Mouse (Mus musculus) midbrain, embryonic 16.5 days (tissue): ENCODE results near the gene Arhgap31. TPM values are rescaled to one million over a fixed set of nuclear protein-coding genes. Genes with fewer than 3 reads are reported as not detected.

Experiments
- ATAC-seq: fragments of 200-750 bp; cut with Nextera tagmentation; 2 replicates; pipeline ENCODE4 v1.8.0; 2017; ENCODE audit warnings: moderate TSS enrichment
- H3K27ac ChIP-seq: fragments of 300-500 bp; sonication (generic); 2 replicates; pipeline ENCODE4 v1.5.1; 2014; ENCODE audit warnings: mild to moderate bottlenecking, low read length, mixed read lengths
- H3K27me3 ChIP-seq: fragments of 300-500 bp; sonication (generic); 2 replicates; pipeline ENCODE4 v1.6.1; 2014; ENCODE audit warnings: low read depth, low read length, mixed read lengths; ENCODE audit not compliant: control insufficient read depth, insufficient read depth
- H3K36me3 ChIP-seq: fragments of 300-500 bp; sonication (generic); 2 replicates; pipeline ENCODE4 v1.6.1; 2014; ENCODE audit warnings: mild to moderate bottlenecking, low read length, moderate library complexity, mixed read lengths; ENCODE audit not compliant: control insufficient read depth, insufficient read depth
- H3K4me1 ChIP-seq: fragments of 300-500 bp; sonication (generic); 2 replicates; pipeline ENCODE4 v1.6.1; 2014; ENCODE audit warnings: mild to moderate bottlenecking, low read length, mixed read lengths; ENCODE audit not compliant: control insufficient read depth, insufficient read depth
- H3K4me2 ChIP-seq: fragments of 300-500 bp; sonication (generic); 2 replicates; pipeline ENCODE4 v1.6.1; 2014; ENCODE audit warnings: mild to moderate bottlenecking, low read length, mixed read lengths
- H3K4me3 ChIP-seq: fragments of 300-500 bp; sonication (generic); 2 replicates; pipeline ENCODE4 v1.5.1; 2014; ENCODE audit warnings: low read depth, mild to moderate bottlenecking, low read length, moderate library complexity, mixed read lengths
- H3K9ac ChIP-seq: fragments of 300-500 bp; sonication (generic); 2 replicates; pipeline ENCODE4 v1.6.1; 2014; ENCODE audit warnings: low read depth, low read length, mixed read lengths
- H3K9me3 ChIP-seq: fragments of 300-500 bp; sonication (generic); replicated peaks from 2 replicates; pipeline ENCODE4 v1.6.1; 2014; ENCODE audit warnings: mild to moderate bottlenecking, low read length, mixed read lengths; ENCODE audit not compliant: control insufficient read depth, poor library complexity, severe bottlenecking
- WGBS: fragments of 180-500 bp; shearing (Covaris S2); extraction: QIAGEN DNeasy Blood & Tissue Kit; methylation state at CpG from one replicate; pipeline ENCODE4 v1.1.7; 2014; 5-methylcytosine and 5-hydroxymethylcytosine counted together
- polyA plus RNA-seq: library from polyadenylated mRNA; unstranded; fragments of >200 nt; fragmentation: Nextera tagmentation; extraction: Ambion mirVana; gene quantifications from 2 replicates; pipeline ENCODE4 v1.2.1, GENCODE M21; 2015

The Arhgap31 gene
- polyA plus RNA-seq, 1 experiment from 2014 or later: 3.7 TPM

DNA sequence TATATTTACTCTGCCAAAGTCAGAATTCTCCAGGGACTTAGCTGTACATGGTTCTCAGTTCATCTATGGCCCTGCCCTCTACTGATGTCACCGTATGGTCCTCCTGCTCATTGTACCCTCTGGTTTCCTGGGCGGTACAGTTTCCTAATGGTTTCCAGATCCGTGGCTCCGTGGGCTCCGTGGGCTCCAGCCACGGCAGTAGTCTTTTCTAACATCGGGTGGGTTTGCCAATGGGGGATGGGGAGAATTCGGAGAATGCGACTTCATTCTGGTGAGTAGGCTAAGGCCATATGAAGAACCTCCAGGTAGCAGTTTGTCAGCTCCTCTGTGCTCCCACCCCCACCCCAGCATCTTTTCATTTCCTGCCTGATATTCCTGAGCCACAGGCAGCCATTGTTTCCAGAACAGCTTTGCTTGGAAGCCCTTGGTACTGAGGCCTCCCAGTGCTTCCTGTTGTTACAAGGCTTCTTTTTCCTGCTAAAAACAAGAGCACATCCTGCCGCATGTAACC is 61.3 kb downstream of the Arhgap31 start:
- Histone ChIP-seq H3K4me3 (no peak overlapping the region), H3K27me3 (no peaks in the 10 kb centered on the region), H3K27ac (peak overlapping the region; percentile 33; the same call in 1 of the 2 replicates), H3K36me3 (no peaks in the 10 kb centered on the region), H3K9me3 (no peaks in the 10 kb centered on the region), H3K4me1 (peaks cover 3% of the 10 kb centered on the region; the same call in 1 of the 2 replicates), H3K9ac (no peak overlapping the region), H3K4me2 (no peak overlapping the region)
- no peak for ATAC-seq
- 89% methylated on average over 10 of the region's 10 CpGs for WGBS

DNA sequence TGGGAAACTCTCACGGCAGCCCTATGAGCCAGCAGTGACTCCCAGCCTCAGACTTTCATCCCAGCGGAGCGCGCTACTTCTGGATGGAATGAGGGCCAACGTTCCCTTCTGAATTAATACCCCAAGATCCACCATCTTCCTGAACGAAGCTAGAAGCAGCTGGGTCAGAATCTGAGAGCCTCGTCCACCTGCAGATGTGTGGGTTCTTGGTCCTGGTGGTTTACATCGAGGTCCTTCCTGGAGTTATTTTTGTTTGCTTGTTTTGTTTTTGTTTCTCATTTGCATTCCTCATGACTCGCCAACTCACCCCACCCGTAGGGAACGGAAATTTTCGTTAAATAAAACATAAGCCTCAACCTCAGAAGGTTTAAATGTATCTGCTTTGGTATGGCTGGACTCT is 61.8 kb downstream of the Arhgap31 start:
- 85% methylated on average over 12 of the region's 12 CpGs for WGBS
- no peaks in the 10 kb centered on the region for H3K36me3 ChIP-seq
- H3K9ac ChIP-seq: no peak overlapping the region
- H3K27ac ChIP-seq: peak overlapping the region; percentile 33; the same call in 1 of the 2 replicates
- no peak overlapping the region for H3K4me2 ChIP-seq
- H3K4me3 ChIP-seq: no peak overlapping the region
- H3K27me3 ChIP-seq: no peaks in the 10 kb centered on the region
- no peaks in the 10 kb centered on the region for H3K9me3 ChIP-seq
- no peak for ATAC-seq
- H3K4me1 ChIP-seq: peaks cover 3% of the 10 kb centered on the region; the same call in 1 of the 2 replicates

DNA sequence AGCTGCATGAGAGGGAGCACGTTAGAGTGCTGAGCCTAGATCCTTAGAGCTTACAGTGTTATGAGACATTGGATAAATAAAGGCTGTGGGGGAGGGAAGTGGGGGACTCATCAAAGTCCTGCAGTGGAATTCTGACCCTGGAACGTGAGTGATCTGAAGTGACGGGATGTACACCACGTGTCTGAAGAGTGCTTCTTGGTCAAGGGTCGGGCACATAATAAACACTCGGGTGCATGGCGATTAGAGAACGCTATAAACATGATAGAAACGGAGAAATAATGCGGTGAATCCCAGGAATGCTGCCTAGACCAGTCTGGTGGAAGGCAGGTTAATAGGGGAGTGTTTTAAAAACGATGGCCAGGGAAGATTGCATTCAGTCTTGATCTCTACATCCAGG is 63.6 kb downstream of the Arhgap31 start:
- Histone ChIP-seq H3K9ac (no peak overlapping the region), H3K36me3 (no peaks in the 10 kb centered on the region), H3K4me2 (no peak overlapping the region), H3K4me3 (no peak overlapping the region), H3K9me3 (no peaks in the 10 kb centered on the region), H3K4me1 (peaks cover 3% of the 10 kb centered on the region; the same call in 1 of the 2 replicates), H3K27ac (no peak overlapping the region), H3K27me3 (no peaks in the 10 kb centered on the region)
- 79% methylated on average over 11 of the region's 11 CpGs for WGBS
- no peak for ATAC-seq

- Histone ChIP-seq H3K9me3 (no peaks in the 10 kb centered on the region), H3K27ac (no peak overlapping the region), H3K4me1 (peaks cover 3% of the 10 kb centered on the region; the same call in 1 of the 2 replicates), H3K27me3 (no peaks in the 10 kb centered on the region), H3K4me2 (no peak overlapping the region), H3K36me3 (no peaks in the 10 kb centered on the region), H3K9ac (no peak overlapping the region), H3K4me3 (no peak overlapping the region)
- ATAC-seq: no peak
- whole genome bisulfite sequencing: 89% methylated on average over 9 of the region's 9 CpGs
Observed at GRCm38 (mm10) chr16:38648783-38649430, 64.2 kb downstream of the Arhgap31 start.

DNA sequence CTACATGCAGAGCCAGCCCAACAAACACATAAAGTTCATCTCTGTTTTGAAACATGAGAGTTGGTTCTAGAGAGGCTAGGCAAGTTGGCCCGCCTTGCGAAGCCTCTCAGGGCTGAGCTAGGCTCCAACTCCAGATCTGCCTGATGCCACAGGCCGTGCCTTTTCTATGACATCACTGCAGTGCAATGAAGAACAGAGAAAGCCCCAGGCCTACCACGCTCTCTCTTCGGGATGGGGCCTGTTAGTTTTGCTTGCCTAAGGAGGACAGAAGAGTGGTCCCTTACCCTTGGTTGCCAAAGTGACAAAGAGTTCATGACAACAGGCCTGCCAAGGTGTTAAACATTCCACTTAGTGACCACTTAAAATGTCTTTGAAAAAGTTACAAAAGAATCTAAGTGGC is 64.9 kb downstream of the Arhgap31 start:
- H3K36me3 ChIP-seq: no peaks in the 10 kb centered on the region
- ATAC-seq: no peak
- H3K9me3 ChIP-seq: no peaks in the 10 kb centered on the region
- no peak overlapping the region for H3K27ac ChIP-seq
- peaks cover under 1% of the 10 kb centered on the region; the same call in 1 of the 2 replicates for H3K4me1 ChIP-seq
- WGBS: 88% methylated on average over 5 of the region's 5 CpGs
- no peak overlapping the region for H3K9ac ChIP-seq
- no peak overlapping the region for H3K4me3 ChIP-seq
- H3K4me2 ChIP-seq: no peak overlapping the region
- no peaks in the 10 kb centered on the region for H3K27me3 ChIP-seq

DNA sequence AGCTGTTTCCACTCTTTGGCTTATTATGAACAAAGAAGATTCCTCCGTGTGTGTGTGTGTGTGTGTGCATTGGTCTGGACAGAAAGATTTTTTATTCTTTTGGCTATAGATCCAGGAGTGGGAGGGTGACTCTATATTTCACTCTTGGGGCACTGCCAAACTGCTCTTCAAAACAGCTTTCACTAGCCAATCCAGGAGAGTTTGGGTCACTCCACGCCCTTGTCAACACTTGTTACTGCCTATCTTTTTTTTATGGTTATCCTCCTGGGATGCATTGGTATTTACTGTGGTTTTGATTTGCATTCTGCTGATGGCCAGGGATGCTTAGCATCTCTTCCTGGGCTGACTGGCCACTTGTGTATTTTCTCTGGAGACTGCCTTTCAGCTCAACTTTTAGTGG is 68.6 kb downstream of the Arhgap31 start:
- no peaks in the 10 kb centered on the region for H3K4me1 ChIP-seq
- 74% methylated on average over 2 of the region's 2 CpGs for WGBS
- H3K4me2 ChIP-seq: no peak overlapping the region
- no peaks in the 10 kb centered on the region for H3K27me3 ChIP-seq
- ATAC-seq: no peak
- H3K9ac ChIP-seq: no peak overlapping the region
- H3K4me3 ChIP-seq: no peak overlapping the region
- H3K27ac ChIP-seq: no peak overlapping the region
- H3K9me3 ChIP-seq: no peaks in the 10 kb centered on the region
- no peaks in the 10 kb centered on the region for H3K36me3 ChIP-seq

- Histone ChIP-seq H3K4me3 (no peak overlapping the region), H3K4me2 (no peak overlapping the region), H3K4me1 (no peaks in the 10 kb centered on the region), H3K27me3 (no peaks in the 10 kb centered on the region), H3K9ac (no peak overlapping the region), H3K27ac (no peak overlapping the region), H3K9me3 (no peaks in the 10 kb centered on the region), H3K36me3 (no peaks in the 10 kb centered on the region)
- WGBS: 75% methylated on average over 9 of the region's 10 CpGs
- ATAC-seq: no peak
Observed at GRCm38 (mm10) chr16:38637085-38637484, 76.0 kb downstream of the Arhgap31 start.

GRCm38 (mm10) chr16:38636682-38637081 is 76.4 kb downstream of the Arhgap31 start:
- no peak overlapping the region for H3K9ac ChIP-seq
- no peak for ATAC-seq
- no peaks in the 10 kb centered on the region for H3K36me3 ChIP-seq
- no peaks in the 10 kb centered on the region for H3K4me1 ChIP-seq
- no peak overlapping the region for H3K4me3 ChIP-seq
- no peaks in the 10 kb centered on the region for H3K9me3 ChIP-seq
- no peaks in the 10 kb centered on the region for H3K27me3 ChIP-seq
- WGBS: 71% methylated on average over 9 of the region's 9 CpGs
- no peak overlapping the region for H3K27ac ChIP-seq
- no peak overlapping the region for H3K4me2 ChIP-seq

DNA sequence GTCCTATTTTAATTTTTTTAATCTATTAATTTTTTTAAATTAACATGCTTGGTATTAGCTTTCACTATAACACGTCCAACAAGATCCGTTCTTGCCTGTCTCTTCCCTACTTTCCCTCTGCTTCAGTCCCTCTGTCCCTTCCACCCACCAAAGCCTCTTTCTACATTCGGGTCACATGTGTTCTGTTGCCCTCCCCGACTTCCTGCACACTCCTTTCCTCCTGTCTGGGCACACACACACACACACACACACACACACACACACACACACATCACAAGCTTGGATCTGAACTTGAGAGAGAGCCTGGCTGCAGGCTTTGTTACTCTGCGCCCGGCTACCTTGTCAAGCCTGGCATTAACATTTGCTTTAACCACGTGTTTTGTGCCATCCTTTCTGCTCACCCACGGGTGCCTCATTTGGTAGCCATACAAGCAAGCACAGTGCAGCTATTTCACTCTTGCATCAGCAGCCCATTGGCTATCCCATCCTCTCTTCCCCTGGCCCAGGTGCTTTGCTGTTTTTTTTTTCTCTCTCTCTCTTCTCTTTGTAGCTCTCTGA is 77.2 kb downstream of the Arhgap31 start:
- ATAC-seq: no peak
- Histone ChIP-seq H3K9ac (no peak overlapping the region), H3K27me3 (no peaks in the 10 kb centered on the region), H3K9me3 (no peaks in the 10 kb centered on the region), H3K4me2 (no peak overlapping the region), H3K4me1 (no peaks in the 10 kb centered on the region), H3K36me3 (no peaks in the 10 kb centered on the region), H3K4me3 (no peak overlapping the region), H3K27ac (no peak overlapping the region)
- WGBS: 79% methylated on average over 8 of the region's 8 CpGs
